In genomic region chr2:129624246-129624918, GRCm38 (mm10) we compare ENCODE assay signal across 8 mouse cellular contexts. TPM values are rescaled to one million over a fixed set of nuclear protein-coding genes. Genes with fewer than 3 reads are reported as not detected.
DNase-seq lines count a peak whose midpoint lies in the region; ATAC-seq lines count a peak whose summit lies in the region.

No protein-coding gene starts in this region.

- H3K27me3 ChIP-seq in kidney, embryonic 14.5 days (ENCODE audit: control insufficient read depth, insufficient read depth, low read length), result no peaks in the 10 kb centered on the region
- no peaks in the 10 kb centered on the region for H3K27me3 ChIP-seq in forebrain, embryonic 10.5 days (ENCODE audit: poor library complexity, severe bottlenecking)
- no peaks in the 10 kb centered on the region for H3K27me3 ChIP-seq in hindbrain, embryonic 14.5 days (ENCODE audit: control insufficient read depth, insufficient read depth, low read length)

- H3K9me3 ChIP-seq in kidney, embryonic 14.5 days (ENCODE audit: control insufficient read depth, low read length), result no peaks in the 10 kb centered on the region
- H3K9me3 ChIP-seq in forebrain, embryonic 10.5 days, result no peaks in the 10 kb centered on the region
- H3K9me3 ChIP-seq in hindbrain, embryonic 14.5 days (ENCODE audit: control insufficient read depth, low read length), result no peaks in the 10 kb centered on the region

- no peaks in the 10 kb centered on the region for H3K4me1 ChIP-seq in kidney, embryonic 14.5 days (ENCODE audit: control insufficient read depth, insufficient read depth, low read length)
- H3K4me1 ChIP-seq in forebrain, embryonic 10.5 days, result peaks cover 12% of the 10 kb centered on the region
- no peaks in the 10 kb centered on the region for H3K4me1 ChIP-seq in hindbrain, embryonic 14.5 days (replicated peaks; ENCODE audit: control insufficient read depth, insufficient read depth, low read length)

- no peak overlapping the region for H3K4me3 ChIP-seq in kidney, embryonic 14.5 days (ENCODE audit: low read length)
- H3K4me3 ChIP-seq in forebrain, embryonic 10.5 days, result no peak overlapping the region
- H3K4me3 ChIP-seq in hindbrain, embryonic 14.5 days (replicated peaks; ENCODE audit: low read length), result no peak overlapping the region

- peak; percentile 54 for DNase-seq in kidney, adult 18-20 months
- peak; percentile 12 for DNase-seq in forebrain, embryonic 10.5 days (ENCODE audit: extremely low spot score, low spot score)
- DNase-seq in hindbrain, embryonic 14.5 days (ENCODE audit: low spot score), result no peak
- DNase-seq in mesoderm, embryonic 11.5 days (ENCODE audit: low read depth, low spot score), result peak; percentile 14
- no peak for DNase-seq in right cerebral cortex, postnatal 14 days
- no peak for DNase-seq in thymus, adult 18-20 months
- no peak for DNase-seq in thymus, postnatal 25 days

- 57% methylated on average over 13 of the region's 13 CpGs for WGBS in kidney, embryonic 14.5 days
- WGBS in forebrain, embryonic 10.5 days, result 83% methylated on average over 13 of the region's 13 CpGs
- 47% methylated on average over 13 of the region's 13 CpGs for WGBS in hindbrain, embryonic 14.5 days

- no peak overlapping the region for H3K4me2 ChIP-seq in kidney, embryonic 14.5 days (replicated peaks; ENCODE audit: low read depth, low read length)
- H3K4me2 ChIP-seq in hindbrain, embryonic 14.5 days (replicated peaks), result no peak overlapping the region

- no peaks in the 10 kb centered on the region; the same call in 1 of the 2 replicates for H3K36me3 ChIP-seq in kidney, embryonic 14.5 days (ENCODE audit: control insufficient read depth, insufficient read depth, low read length)
- peaks cover 11% of the 10 kb centered on the region for H3K36me3 ChIP-seq in forebrain, embryonic 10.5 days (replicated peaks)
- no peaks in the 10 kb centered on the region for H3K36me3 ChIP-seq in hindbrain, embryonic 14.5 days (replicated peaks; ENCODE audit: control insufficient read depth, insufficient read depth)

- H3K9ac ChIP-seq in kidney, embryonic 14.5 days (ENCODE audit: low read depth, low read length), result no peak overlapping the region
- H3K9ac ChIP-seq in hindbrain, embryonic 14.5 days, result no peak overlapping the region

- H3K27ac ChIP-seq in kidney, embryonic 14.5 days (ENCODE audit: low read depth, low read length), result no peak overlapping the region
- no peak overlapping the region for H3K27ac ChIP-seq in forebrain, embryonic 10.5 days
- H3K27ac ChIP-seq in hindbrain, embryonic 14.5 days, result no peak overlapping the region

- ATAC-seq in kidney, embryonic 14.5 days (ENCODE audit: low FRiP score, low TSS enrichment), result no peak
- peak; percentile 46; the same call in 1 of the 2 replicates for ATAC-seq in hindbrain, embryonic 14.5 days (ENCODE audit: low FRiP score)

RNA-seq across cellular contexts. Expression of gene Sirpa, which starts 31.7 kb away (rescaled TPM):
- 15.9 and 28.8 TPM in 2 replicates for polyA plus RNA-seq in kidney, embryonic 14.5 days (2014; fragmentation: Nextera tagmentation; extraction: Ambion mirVana)
- polyA plus RNA-seq in forebrain, embryonic 10.5 days (2016; fragmentation: Nextera tagmentation; extraction: Ambion mirVana), result 15.6 and 16.0 TPM in 2 replicates
- polyA plus RNA-seq in hindbrain, embryonic 14.5 days (2014; fragmentation: Nextera tagmentation; extraction: Ambion mirVana), result 38.6 and 40.7 TPM in 2 replicates

Comparison
In these comparisons a context has a peak if more than half of its experiments do, and no peak if none do; other contexts are left out.
1. DNase-seq: peak in kidney, adult 18-20 months (single experiment), forebrain, embryonic 10.5 days (single experiment) and mesoderm, embryonic 11.5 days (single experiment); none in hindbrain, embryonic 14.5 days (single experiment), right cerebral cortex, postnatal 14 days (single experiment), thymus, adult 18-20 months (0 of 2) and thymus, postnatal 25 days (single experiment).